Comparison of ENCODE assay signal across 12 mouse cellular contexts in genomic region chr1:184881211-184881610, GRCm38 (mm10). TPM values are rescaled to one million over a fixed set of nuclear protein-coding genes. Genes with fewer than 3 reads are reported as not detected.
DNase-seq lines count a peak whose midpoint lies in the region; ATAC-seq lines count a peak whose summit lies in the region.
"Had no signal": no experiment of that assay in that cellular context is flagged by ENCODE, and none has a peak within 500 bp of the region (broad histone marks: within the 10 kb centered on the region; RNA-seq: fewer than 3 reads in every experiment).

No protein-coding gene starts in this region.

- no peaks in the 10 kb centered on the region for H3K9me3 ChIP-seq in erythroblast, embryonic 14.5 days (ENCODE audit: control insufficient read depth, low read length)
- H3K9me3 ChIP-seq in kidney, embryonic 14.5 days (ENCODE audit: control insufficient read depth, low read length), result no peaks in the 10 kb centered on the region; the same call in 1 of the 2 replicates
- H3K9me3 ChIP-seq in midbrain, embryonic 13.5 days, result no peaks in the 10 kb centered on the region
- H3K9me3 ChIP-seq in midbrain, embryonic 15.5 days, result no peaks in the 10 kb centered on the region
- no peaks in the 10 kb centered on the region for H3K9me3 ChIP-seq in forebrain, embryonic 13.5 days (replicated peaks)
- H3K9me3 ChIP-seq: midbrain, embryonic 10.5 days had no signal

- WGBS in kidney, embryonic 14.5 days, result 82% methylated on average over 5 of the region's 5 CpGs
- WGBS in midbrain, embryonic 13.5 days, result 85% methylated on average over 5 of the region's 5 CpGs
- 83% methylated on average over 5 of the region's 5 CpGs for WGBS in midbrain, embryonic 15.5 days
- WGBS in forebrain, embryonic 13.5 days, result 76% methylated on average over 5 of the region's 5 CpGs

- ATAC-seq in erythroblast, adult 5-6 weeks (replicated peaks; ENCODE audit: low FRiP score, poor library complexity, severe bottlenecking), result no peak
- no peak for ATAC-seq in kidney, embryonic 14.5 days (ENCODE audit: low FRiP score, low TSS enrichment)
- ATAC-seq in midbrain, embryonic 13.5 days, result no peak
- ATAC-seq in midbrain, embryonic 15.5 days (replicated peaks), result no peak
- no peak for ATAC-seq in forebrain, embryonic 13.5 days

- peak overlapping the region; percentile 56 for H3K4me3 ChIP-seq in erythroblast, embryonic 14.5 days (replicated peaks)
- no peak overlapping the region; the same call in 1 of the 2 replicates for H3K4me3 ChIP-seq in kidney, embryonic 14.5 days (ENCODE audit: low read length)
- no peak overlapping the region for H3K4me3 ChIP-seq in midbrain, embryonic 13.5 days (replicated peaks)
- H3K4me3 ChIP-seq in midbrain, embryonic 15.5 days, result no peak overlapping the region
- no peak overlapping the region; the same call in 1 of the 2 replicates for H3K4me3 ChIP-seq in forebrain, embryonic 13.5 days

- peak overlapping the region; percentile 60 for H3K4me2 ChIP-seq in kidney, embryonic 14.5 days (replicated peaks; ENCODE audit: low read depth, low read length)
- H3K4me2 ChIP-seq in midbrain, embryonic 13.5 days (replicated peaks), result 0 out of 2 replicates have a peak overlapping the region, but pooled peaks have one; percentile 1
- H3K4me2 ChIP-seq in midbrain, embryonic 15.5 days, result no peak overlapping the region
- H3K4me2 ChIP-seq in forebrain, embryonic 13.5 days, result no peak overlapping the region

- DNase-seq in kidney, adult 8-10 months, result no peak
- no peak for DNase-seq in ovary, postnatal 14 days (ENCODE audit: low spot score)
- DNase-seq: cerebellum, adult 8-10 months; kidney, postnatal 4 days; right cerebral cortex, postnatal 4 days had no signal

- H3K27ac ChIP-seq in kidney, embryonic 14.5 days (ENCODE audit: low read depth, low read length), result no peak overlapping the region
- H3K27ac ChIP-seq in midbrain, embryonic 13.5 days, result no peak overlapping the region
- no peak overlapping the region for H3K27ac ChIP-seq in midbrain, embryonic 15.5 days
- H3K27ac ChIP-seq in forebrain, embryonic 13.5 days, result no peak overlapping the region
- H3K27ac ChIP-seq: midbrain, embryonic 10.5 days had no signal

- no peak overlapping the region for H3K9ac ChIP-seq in kidney, embryonic 14.5 days (ENCODE audit: low read depth, low read length)
- H3K9ac ChIP-seq in midbrain, embryonic 13.5 days (replicated peaks), result no peak overlapping the region
- no peak overlapping the region for H3K9ac ChIP-seq in midbrain, embryonic 15.5 days
- no peak overlapping the region for H3K9ac ChIP-seq in forebrain, embryonic 13.5 days

- no peaks in the 10 kb centered on the region; the same call in 1 of the 2 replicates for H3K36me3 ChIP-seq in erythroblast, embryonic 14.5 days (ENCODE audit: control insufficient read depth)
- no peaks in the 10 kb centered on the region for H3K36me3 ChIP-seq in kidney, embryonic 14.5 days (ENCODE audit: control insufficient read depth, insufficient read depth, low read length)
- no peaks in the 10 kb centered on the region for H3K36me3 ChIP-seq in midbrain, embryonic 13.5 days
- no peaks in the 10 kb centered on the region for H3K36me3 ChIP-seq in midbrain, embryonic 15.5 days (replicated peaks)
- no peaks in the 10 kb centered on the region for H3K36me3 ChIP-seq in forebrain, embryonic 13.5 days (ENCODE audit: poor library complexity, severe bottlenecking)
- H3K36me3 ChIP-seq: midbrain, embryonic 10.5 days had no signal

- H3K4me1 ChIP-seq in erythroblast, embryonic 14.5 days (ENCODE audit: control insufficient read depth), result no peaks in the 10 kb centered on the region
- H3K4me1 ChIP-seq in kidney, embryonic 14.5 days (ENCODE audit: control insufficient read depth, insufficient read depth, low read length), result peaks cover 7% of the 10 kb centered on the region; the same call in 1 of the 2 replicates
- peaks cover 9% of the 10 kb centered on the region for H3K4me1 ChIP-seq in midbrain, embryonic 13.5 days (replicated peaks)
- peaks cover 8% of the 10 kb centered on the region for H3K4me1 ChIP-seq in midbrain, embryonic 15.5 days
- H3K4me1 ChIP-seq in forebrain, embryonic 13.5 days, result peaks cover 11% of the 10 kb centered on the region

- H3K27me3 ChIP-seq in erythroblast, embryonic 14.5 days (ENCODE audit: control insufficient read depth), result peaks cover 35% of the 10 kb centered on the region
- peaks cover 33% of the 10 kb centered on the region for H3K27me3 ChIP-seq in kidney, embryonic 14.5 days (ENCODE audit: control insufficient read depth, insufficient read depth, low read length)
- H3K27me3 ChIP-seq in midbrain, embryonic 13.5 days, result peaks cover 43% of the 10 kb centered on the region
- peaks cover 32% of the 10 kb centered on the region for H3K27me3 ChIP-seq in midbrain, embryonic 15.5 days (replicated peaks)
- H3K27me3 ChIP-seq in forebrain, embryonic 13.5 days, result peaks cover 44% of the 10 kb centered on the region

RNA-seq across cellular contexts. Expression of gene C130074G19Rik, which starts 1.8 kb away (rescaled TPM):
- polyA plus RNA-seq in erythroblast, embryonic 14.5 days (2012), result 0.04 and 0.05 TPM in 2 replicates
- total RNA-seq in erythroblast, adult 5-6 weeks (2015; ENCODE audit: low replicate concordance), result not detected in 2 replicates
- not detected in 2 replicates for total RNA-seq in erythroblast, adult 5-6 weeks (2017; ENCODE audit: low replicate concordance)
- 2.2 and 2.3 TPM in 2 replicates for polyA plus RNA-seq in kidney, embryonic 14.5 days (2014; fragmentation: Nextera tagmentation; extraction: Ambion mirVana)
- polyA plus RNA-seq in midbrain, embryonic 13.5 days (2015; fragmentation: Nextera tagmentation; extraction: Ambion mirVana), result 0.85 and 1.2 TPM in 2 replicates
- polyA plus RNA-seq in midbrain, embryonic 15.5 days (2015; fragmentation: Nextera tagmentation; extraction: Ambion mirVana), result 0.84 and 1.2 TPM in 2 replicates
- 0.89 and 1.0 TPM in 2 replicates for polyA plus RNA-seq in forebrain, embryonic 13.5 days (2015; fragmentation: Nextera tagmentation; extraction: Ambion mirVana)

RNA-seq across cellular contexts. Expression of gene Marc2, which starts 35.0 kb away (rescaled TPM):
- polyA plus RNA-seq in erythroblast, embryonic 14.5 days (2012), result 4.6 and 6.8 TPM in 2 replicates
- 31.6 and 35.5 TPM in 2 replicates for total RNA-seq in erythroblast, adult 5-6 weeks (2015; ENCODE audit: low replicate concordance)
- total RNA-seq in erythroblast, adult 5-6 weeks (2017; ENCODE audit: low replicate concordance), result 24.7 and 25.2 TPM in 2 replicates
- 177 and 178 TPM in 2 replicates for polyA plus RNA-seq in kidney, embryonic 14.5 days (2014; fragmentation: Nextera tagmentation; extraction: Ambion mirVana)
- polyA plus RNA-seq in midbrain, embryonic 13.5 days (2015; fragmentation: Nextera tagmentation; extraction: Ambion mirVana), result 93.0 and 95.2 TPM in 2 replicates
- polyA plus RNA-seq in midbrain, embryonic 15.5 days (2015; fragmentation: Nextera tagmentation; extraction: Ambion mirVana), result 96.7 and 117 TPM in 2 replicates
- polyA plus RNA-seq in forebrain, embryonic 13.5 days (2015; fragmentation: Nextera tagmentation; extraction: Ambion mirVana), result 100 and 103 TPM in 2 replicates

Comparison
In these comparisons a context has a peak if more than half of its experiments do, and no peak if none do; other contexts are left out.
1. H3K4me2 ChIP-seq: peak in kidney, embryonic 14.5 days (single experiment) and midbrain, embryonic 13.5 days (single experiment); none in midbrain, embryonic 15.5 days (single experiment) and forebrain, embryonic 13.5 days (single experiment).
2. RNA of gene Marc2, which starts 35.0 kb away (polyA plus RNA-seq): 177 to 178 TPM in kidney, embryonic 14.5 days, 100 to 103 TPM in forebrain, embryonic 13.5 days, 96.7 to 117 TPM in midbrain, embryonic 15.5 days and 93.0 to 95.2 TPM in midbrain, embryonic 13.5 days; 4.6 to 6.8 TPM in erythroblast, embryonic 14.5 days; every median in the first group is over 10 times any median in the second.